Mouse (Mus musculus) midbrain, embryonic 12.5 days (tissue): ENCODE data around the gene Hipk4. TPM values are rescaled to one million over a fixed set of nuclear protein-coding genes. Genes with fewer than 3 reads are reported as not detected.

Experiments used
- ATAC-seq: fragments of 200-750 bp; cut with Nextera tagmentation; 2 replicates; pipeline ENCODE4 v1.8.0; 2017; ENCODE audit warnings: low read depth, moderate TSS enrichment, moderate library complexity; ENCODE audit not compliant: low FRiP score
- H3K27ac ChIP-seq: fragments of 300-500 bp; sonication (generic); replicated peaks from 2 replicates; pipeline ENCODE4 v1.5.1; 2016; ENCODE audit warnings: mild to moderate bottlenecking
- H3K27me3 ChIP-seq: fragments of 300-500 bp; sonication (generic); 2 replicates; pipeline ENCODE4 v1.6.1; 2016; ENCODE audit warnings: mild to moderate bottlenecking
- H3K36me3 ChIP-seq: fragments of 300-500 bp; sonication (generic); 2 replicates; pipeline ENCODE4 v1.6.1; 2016
- H3K4me1 ChIP-seq: fragments of 300-500 bp; sonication (generic); 2 replicates; pipeline ENCODE4 v1.6.1; 2016
- H3K4me2 ChIP-seq: fragments of 300-500 bp; sonication (generic); replicated peaks from 2 replicates; pipeline ENCODE4 v1.6.1; 2016; ENCODE audit warnings: mild to moderate bottlenecking, moderate library complexity
- H3K4me3 ChIP-seq: fragments of 300-500 bp; sonication (generic); 2 replicates; pipeline ENCODE4 v1.5.1; 2016; ENCODE audit warnings: mild to moderate bottlenecking
- H3K9ac ChIP-seq: fragments of 300-500 bp; sonication (generic); replicated peaks from 2 replicates; pipeline ENCODE4 v1.6.1; 2016; ENCODE audit warnings: mild to moderate bottlenecking, moderate library complexity
- H3K9me3 ChIP-seq: fragments of 300-500 bp; sonication (generic); 2 replicates; pipeline ENCODE4 v1.6.1; 2016; ENCODE audit warnings: mild to moderate bottlenecking
- WGBS: fragments of 180-500 bp; shearing (Covaris S2); methylation state at CpG from one replicate; pipeline ENCODE4 v1.1.7; 2016; 5-methylcytosine and 5-hydroxymethylcytosine counted together
- polyA plus RNA-seq: library from polyadenylated mRNA; unstranded; fragments of >200 nt; fragmentation: Nextera tagmentation; extraction: Ambion mirVana; gene quantifications from 2 replicates; pipeline ENCODE4 v1.2.1, GENCODE M21; 2016

Gene Hipk4
- 0.38 and 0.45 TPM in 2 replicates for polyA plus RNA-seq

- 0 out of 2 replicates have a peak, but pooled peaks cover 3% of the 10 kb centered on the region for H3K36me3 ChIP-seq
- H3K4me3 ChIP-seq = no peak within 1 kb of the TSS
- no peak within 1 kb of the TSS for H3K9ac ChIP-seq
- ATAC-seq = no peak
- H3K4me2 ChIP-seq = no peak within 1 kb of the TSS
- H3K9me3 ChIP-seq = no peaks in the 10 kb centered on the region
- no peaks in the 10 kb centered on the region for H3K27me3 ChIP-seq
- H3K4me1 ChIP-seq = no peaks in the 10 kb centered on the region
- no peak within 1 kb of the TSS for H3K27ac ChIP-seq
- 61% methylated on average over 5 of the region's 5 CpGs for WGBS
These were observed at the start of gene Hipk4 for GRCm38 (mm10) chr7:27522967-27523366. Hipk4 (plus strand) TSS chr7:27523267.

DNA sequence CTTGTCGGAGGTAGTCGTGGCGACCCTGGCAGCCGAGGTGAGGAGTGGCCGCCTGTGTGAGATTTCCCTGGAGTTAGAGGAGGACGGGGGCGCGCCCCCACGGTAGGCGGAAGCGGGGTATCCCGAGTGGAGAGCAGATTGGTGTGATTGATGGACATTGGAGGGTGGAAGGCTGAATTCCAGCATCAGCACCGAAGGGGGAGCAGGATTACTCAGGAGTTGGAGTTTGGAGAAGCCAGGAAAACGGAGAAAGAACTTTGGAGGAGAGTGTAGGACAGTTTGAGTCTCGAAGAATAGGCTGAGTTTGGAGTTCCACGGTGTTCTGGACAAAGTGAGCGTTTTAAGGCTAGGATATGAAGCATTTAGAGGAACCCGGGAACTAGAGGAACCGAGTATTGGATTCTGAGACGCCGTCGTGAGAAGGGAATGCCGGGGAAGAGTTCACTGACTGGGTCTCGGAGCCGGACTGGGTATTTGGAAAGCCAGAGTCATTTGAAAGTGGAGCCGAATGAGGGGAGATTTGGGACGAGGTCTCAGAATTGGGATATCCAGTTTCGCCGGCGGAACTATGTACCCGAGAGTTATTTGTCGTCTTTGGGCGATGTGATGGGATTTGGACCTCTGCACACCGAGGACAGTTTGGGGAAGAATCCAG lies 49.1 kb upstream of the Hipk4 start:
- Histone ChIP-seq H3K27ac (peak overlapping the region; percentile 90), H3K9me3 (no peaks in the 10 kb centered on the region), H3K27me3 (no peaks in the 10 kb centered on the region), H3K36me3 (peaks cover 24% of the 10 kb centered on the region), H3K9ac (peak overlapping the region; percentile 71), H3K4me1 (peaks cover 10% of the 10 kb centered on the region; the same call in 1 of the 2 replicates), H3K4me2 (peak overlapping the region; percentile 75), H3K4me3 (peak overlapping the region; percentile 75)
- WGBS = under 1% methylated on average over 34 of the region's 34 CpGs
- no peak for ATAC-seq

- Histone ChIP-seq H3K36me3 (peaks cover 24% of the 10 kb centered on the region), H3K4me1 (peaks cover 10% of the 10 kb centered on the region; the same call in 1 of the 2 replicates), H3K4me2 (peak overlapping the region; percentile 75), H3K4me3 (peak overlapping the region; percentile 75), H3K27ac (peak overlapping the region; percentile 90), H3K9ac (peak overlapping the region; percentile 71), H3K9me3 (no peaks in the 10 kb centered on the region), H3K27me3 (no peaks in the 10 kb centered on the region)
- WGBS = 0% methylated on average over 23 of the region's 23 CpGs
- peak; percentile 89 for ATAC-seq
These were observed 48.5 kb upstream of the Hipk4 start for GRCm38 (mm10) chr7:27474490-27474954.

DNA sequence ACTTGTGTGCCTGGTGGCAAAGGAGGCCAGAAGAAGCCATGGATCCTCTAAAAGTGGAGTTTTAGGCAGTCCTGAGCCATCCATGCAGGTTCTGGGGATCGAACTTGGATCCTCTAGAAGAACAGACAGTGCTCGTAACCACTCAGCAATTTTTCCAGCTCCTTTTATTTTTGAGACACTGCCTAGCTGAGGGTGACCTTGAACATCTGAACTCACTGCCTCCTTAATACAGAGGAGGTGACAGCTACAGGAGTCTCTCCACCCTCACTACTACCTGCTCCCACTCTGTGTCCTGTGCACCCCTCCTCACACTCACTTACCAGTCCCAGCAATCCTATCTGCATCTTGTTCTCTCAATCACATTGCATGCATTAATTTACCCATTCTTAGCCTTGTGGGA lies 47.5 kb upstream of the Hipk4 start:
- no peak overlapping the region for H3K27ac ChIP-seq
- no peaks in the 10 kb centered on the region for H3K9me3 ChIP-seq
- H3K36me3 ChIP-seq = peaks cover 24% of the 10 kb centered on the region
- H3K4me1 ChIP-seq = peaks cover 10% of the 10 kb centered on the region; the same call in 1 of the 2 replicates
- no peak overlapping the region for H3K4me3 ChIP-seq
- no peak overlapping the region for H3K9ac ChIP-seq
- ATAC-seq = no peak
- H3K27me3 ChIP-seq = no peaks in the 10 kb centered on the region
- no peak overlapping the region; the same call in 1 of the 2 replicates for H3K4me2 ChIP-seq
- 93% methylated on average over 2 of the region's 2 CpGs for WGBS

DNA sequence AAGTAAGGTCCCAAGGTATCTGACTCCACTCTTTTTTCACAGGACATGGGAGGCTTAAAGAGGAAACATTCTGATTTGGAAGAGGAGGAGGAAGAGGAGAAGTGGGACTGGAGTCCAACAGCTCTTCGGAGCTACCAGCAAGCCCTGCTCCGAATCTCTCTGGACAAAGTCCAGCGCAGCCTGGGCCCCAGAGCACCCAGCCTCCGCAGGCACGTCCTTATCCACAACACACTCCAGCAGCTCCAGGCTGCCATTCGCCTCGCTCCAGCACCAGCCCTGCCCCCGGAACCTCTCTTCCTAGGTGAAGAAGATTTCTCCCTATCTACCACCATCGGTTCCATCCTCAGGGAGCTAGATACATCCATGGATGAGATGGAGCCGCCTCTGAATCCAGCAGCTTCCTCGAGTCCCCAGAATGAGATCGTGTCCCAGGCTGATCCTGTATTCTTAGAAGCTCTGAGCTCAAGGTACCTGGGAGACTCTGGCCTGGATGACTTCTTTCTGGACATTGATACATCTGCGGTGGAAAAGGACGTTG lies 46.9 kb upstream of the Hipk4 start:
- Histone ChIP-seq H3K4me2 (no peak overlapping the region), H3K36me3 (peaks cover 24% of the 10 kb centered on the region), H3K4me3 (no peak overlapping the region), H3K9ac (no peak overlapping the region), H3K27ac (no peak overlapping the region), H3K27me3 (no peaks in the 10 kb centered on the region), H3K9me3 (no peaks in the 10 kb centered on the region), H3K4me1 (peaks cover 10% of the 10 kb centered on the region; the same call in 1 of the 2 replicates)
- WGBS = 96% methylated on average over 14 of the region's 14 CpGs
- no peak for ATAC-seq

DNA sequence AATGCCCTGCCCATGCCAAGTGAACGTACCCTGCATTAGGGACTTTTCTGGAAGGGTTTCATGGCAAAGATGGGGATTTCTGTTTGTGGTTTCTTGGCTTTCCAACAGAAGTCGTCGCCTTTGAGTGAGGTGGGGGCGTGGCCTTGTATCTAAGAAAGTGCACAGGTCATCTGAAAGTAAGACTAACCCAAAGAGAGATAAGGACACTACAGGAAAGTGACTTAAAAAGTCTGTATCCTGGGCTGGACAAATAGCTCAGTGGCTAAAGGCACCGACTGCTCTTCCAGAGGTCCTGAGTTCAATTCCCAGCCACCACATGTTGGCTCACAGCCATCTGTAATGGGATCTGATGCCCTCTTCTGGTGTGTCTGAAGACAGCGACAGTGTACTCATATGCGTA lies 44.5 kb upstream of the Hipk4 start:
- no peak overlapping the region for H3K4me2 ChIP-seq
- WGBS = 81% methylated on average over 7 of the region's 7 CpGs
- no peak overlapping the region for H3K9ac ChIP-seq
- H3K27ac ChIP-seq = no peak overlapping the region
- H3K4me3 ChIP-seq = no peak overlapping the region
- peaks cover 13% of the 10 kb centered on the region for H3K4me1 ChIP-seq
- peaks cover 24% of the 10 kb centered on the region for H3K36me3 ChIP-seq
- ATAC-seq = no peak
- H3K27me3 ChIP-seq = no peaks in the 10 kb centered on the region
- no peaks in the 10 kb centered on the region for H3K9me3 ChIP-seq

DNA sequence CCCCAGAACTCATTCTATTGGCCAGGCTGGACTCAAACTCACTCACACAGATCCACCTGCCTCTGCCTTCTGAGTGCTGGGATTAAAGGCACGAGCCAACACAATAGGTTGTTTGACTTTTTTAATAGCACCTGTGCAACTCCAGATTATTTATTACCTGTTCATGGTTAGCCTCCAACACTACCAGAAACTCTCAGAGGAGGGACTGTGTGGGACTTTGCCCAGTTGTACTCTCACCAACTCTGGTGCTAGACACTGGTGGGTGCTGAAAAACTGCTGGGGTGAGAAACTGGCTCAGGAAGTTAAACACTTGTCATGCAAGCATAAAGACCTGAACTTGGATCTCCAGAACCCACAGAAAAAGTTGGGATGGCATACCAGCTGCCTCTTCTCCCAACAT lies 43.3 kb upstream of the Hipk4 start:
- Histone ChIP-seq H3K27me3 (no peaks in the 10 kb centered on the region), H3K4me2 (no peak overlapping the region), H3K36me3 (peaks cover 24% of the 10 kb centered on the region), H3K4me3 (no peak overlapping the region), H3K4me1 (peaks cover 13% of the 10 kb centered on the region), H3K27ac (no peak overlapping the region), H3K9ac (no peak overlapping the region), H3K9me3 (no peaks in the 10 kb centered on the region)
- 74% methylated on average over 1 of the region's 1 CpGs for WGBS
- ATAC-seq = no peak

- H3K4me2 ChIP-seq = no peak overlapping the region
- H3K4me1 ChIP-seq = peaks cover 9% of the 10 kb centered on the region
- no peak for ATAC-seq
- 70% methylated on average over 3 of the region's 3 CpGs for WGBS
- H3K27ac ChIP-seq = no peak overlapping the region
- H3K36me3 ChIP-seq = peaks cover 24% of the 10 kb centered on the region
- H3K9me3 ChIP-seq = no peaks in the 10 kb centered on the region
- H3K4me3 ChIP-seq = no peak overlapping the region
- peaks cover 3% of the 10 kb centered on the region; the same call in 1 of the 2 replicates for H3K27me3 ChIP-seq
- H3K9ac ChIP-seq = no peak overlapping the region
These were observed 42.6 kb upstream of the Hipk4 start for GRCm38 (mm10) chr7:27480506-27480905.

GRCm38 (mm10) chr7:27480927-27481626 lies 42.0 kb upstream of the Hipk4 start:
- peak overlapping the region; percentile 33 for H3K4me3 ChIP-seq
- peaks cover 9% of the 10 kb centered on the region for H3K4me1 ChIP-seq
- no peaks in the 10 kb centered on the region for H3K9me3 ChIP-seq
- H3K9ac ChIP-seq = peak overlapping the region; percentile 46
- WGBS = 13% methylated on average over 11 of the region's 11 CpGs
- H3K4me2 ChIP-seq = peak overlapping the region; percentile 58
- no peak; the same call in 1 of the 2 replicates for ATAC-seq
- peaks cover 21% of the 10 kb centered on the region for H3K36me3 ChIP-seq
- H3K27me3 ChIP-seq = peaks cover 4% of the 10 kb centered on the region; the same call in 1 of the 2 replicates
- H3K27ac ChIP-seq = peak overlapping the region; percentile 27; the same call in 1 of the 2 replicates

- peak overlapping the region; percentile 58 for H3K4me2 ChIP-seq
- WGBS = 0% methylated on average over 5 of the region's 12 CpGs
- H3K4me3 ChIP-seq = peak overlapping the region; percentile 33
- peak overlapping the region; percentile 46 for H3K9ac ChIP-seq
- H3K4me1 ChIP-seq = peaks cover 9% of the 10 kb centered on the region
- H3K36me3 ChIP-seq = peaks cover 16% of the 10 kb centered on the region
- H3K27me3 ChIP-seq = peaks cover 4% of the 10 kb centered on the region; the same call in 1 of the 2 replicates
- peak; percentile 77; the same call in 1 of the 2 replicates for ATAC-seq
- H3K9me3 ChIP-seq = no peaks in the 10 kb centered on the region
- H3K27ac ChIP-seq = peak overlapping the region; percentile 27; the same call in 1 of the 2 replicates
These were observed 41.5 kb upstream of the Hipk4 start for GRCm38 (mm10) chr7:27481627-27481969.

DNA sequence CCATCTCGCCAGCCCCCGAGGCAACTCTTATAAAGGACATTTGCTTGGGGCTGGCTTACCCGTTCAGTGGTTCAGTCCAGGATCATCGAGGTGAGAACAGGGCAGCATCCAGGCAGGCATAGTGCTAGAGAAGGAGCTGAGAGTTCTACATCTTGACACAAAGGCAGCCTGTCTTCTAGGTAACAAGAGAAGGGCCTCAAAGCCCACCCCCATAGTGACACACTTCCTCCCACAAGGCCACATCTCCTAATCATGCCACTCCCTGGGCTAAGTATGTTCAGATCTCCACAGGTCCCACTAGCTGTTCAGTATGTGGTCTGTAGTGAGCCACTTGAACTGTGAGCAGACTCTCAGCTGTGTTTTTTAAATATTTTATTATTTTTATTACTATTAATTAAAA lies 39.2 kb upstream of the Hipk4 start:
- Histone ChIP-seq H3K27me3 (peaks cover 8% of the 10 kb centered on the region), H3K27ac (no peak overlapping the region), H3K9ac (no peak overlapping the region), H3K4me2 (no peak overlapping the region), H3K36me3 (no peaks in the 10 kb centered on the region), H3K4me1 (peaks cover 19% of the 10 kb centered on the region), H3K9me3 (no peaks in the 10 kb centered on the region), H3K4me3 (no peak overlapping the region)
- no peak for ATAC-seq
- 90% methylated on average over 4 of the region's 4 CpGs for WGBS
